Mouse (Mus musculus) forebrain, postnatal 0 days (tissue): Measurements from ENCODE around the gene Enoph1. TPM values are rescaled to one million over a fixed set of nuclear protein-coding genes. Genes with fewer than 3 reads are reported as not detected.
A peak's percentile ranks its signal among the peaks of the same experiment; 100 is the strongest.

Source experiments
- ATAC-seq: fragments of 200-750 bp; cut with Nextera tagmentation; 2 replicates; pipeline ENCODE4 v1.8.0; 2017; ENCODE audit warnings: mild to moderate bottlenecking, moderate library complexity
- DNase-seq: peaks from one replicate; pipeline ENCODE4 v3.0.0-alpha.2; 2015
- H3K27ac ChIP-seq: fragments of 300-500 bp; sonication (generic); 2 replicates; pipeline ENCODE4 v1.5.1; 2014; ENCODE audit warnings: low read depth, mild to moderate bottlenecking, antibody characterized with exemption, low read length, moderate library complexity, mixed read lengths
- H3K27me3 ChIP-seq: fragments of 300-500 bp; sonication (generic); 2 replicates; pipeline ENCODE4 v1.6.1; 2014; ENCODE audit warnings: mild to moderate bottlenecking, low read length, mixed read lengths; ENCODE audit not compliant: insufficient read depth
- H3K36me3 ChIP-seq: fragments of 300-500 bp; sonication (generic); 2 replicates; pipeline ENCODE4 v1.6.1; 2014; ENCODE audit warnings: mild to moderate bottlenecking, moderate library complexity; ENCODE audit not compliant: insufficient read depth
- H3K4me1 ChIP-seq: fragments of 300-500 bp; sonication (generic); 2 replicates; pipeline ENCODE4 v1.6.1; 2014; ENCODE audit warnings: antibody characterized with exemption; ENCODE audit not compliant: insufficient read depth
- H3K4me2 ChIP-seq: fragments of 300-500 bp; sonication (generic); 2 replicates; pipeline ENCODE4 v1.6.1; 2014; ENCODE audit warnings: low read depth, mild to moderate bottlenecking, moderate library complexity
- H3K4me3 ChIP-seq: fragments of 300-500 bp; sonication (generic); 2 replicates; pipeline ENCODE4 v1.5.1; 2014; ENCODE audit warnings: low read depth, low read length, mixed read lengths
- H3K9ac ChIP-seq: fragments of 300-500 bp; sonication (generic); 2 replicates; pipeline ENCODE4 v1.6.1; 2014; ENCODE audit warnings: mild to moderate bottlenecking
- H3K9me3 ChIP-seq: fragments of 300-500 bp; sonication (generic); 2 replicates; pipeline ENCODE4 v1.6.1; 2016; ENCODE audit warnings: low read length
- CTCF ChIP-seq: sonication (generic); IDR thresholded peaks from 2 replicates; pipeline ENCODE4 v1.5.1; 2016; ENCODE audit warnings: antibody characterized with exemption, control low read depth, low read depth
- WGBS: fragments of 180-500 bp; shearing (Covaris S2); extraction: QIAGEN DNeasy Blood & Tissue Kit; methylation state at CpG from one replicate; pipeline ENCODE4 v1.1.7; 2014; 5-methylcytosine and 5-hydroxymethylcytosine counted together
- polyA plus RNA-seq: library from polyadenylated mRNA; unstranded; fragments of >200 nt; fragmentation: Nextera tagmentation; extraction: Ambion mirVana; gene quantifications from 2 replicates; pipeline ENCODE4 v1.2.1, GENCODE M21; 2015
- total RNA-seq: library from RNA; depleted of rRNA; stranded (reverse); fragments of >200 nt; gene quantifications from 2 replicates; pipeline ENCODE4 v1.2.3, GENCODE M21; 2014; rRNA removed

The Enoph1 gene
- total RNA-seq (66.5 and 67.6 TPM in 2 replicates), polyA plus RNA-seq (49.7 and 58.6 TPM in 2 replicates)

DNA sequence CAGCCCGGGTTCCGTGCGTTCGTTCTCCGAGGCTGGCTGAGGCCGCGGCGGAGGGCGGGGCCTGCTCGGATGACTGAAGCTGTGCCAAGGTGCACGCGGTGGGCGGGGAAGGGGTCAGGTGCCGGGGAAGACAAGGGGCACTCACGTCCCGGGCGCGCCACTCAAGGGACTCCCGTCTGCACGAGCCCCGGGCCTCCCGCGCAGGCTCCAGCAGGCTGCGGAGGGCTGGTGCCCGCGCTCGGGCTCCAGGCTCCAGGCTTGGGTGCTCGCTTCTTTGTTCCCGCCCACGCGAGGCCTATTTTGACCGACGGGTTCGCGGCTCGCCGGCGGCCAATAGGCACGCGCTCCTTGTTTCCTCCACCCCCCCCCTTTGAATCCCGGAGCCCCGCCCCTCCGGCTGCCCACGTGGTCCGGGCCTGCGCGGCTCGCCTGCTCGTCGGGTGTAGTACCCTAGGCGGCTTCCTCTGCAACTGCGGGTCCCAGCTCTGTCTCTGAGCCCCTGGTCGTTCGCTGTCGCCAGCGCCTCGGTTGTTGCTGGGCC, at the start of gene Enoph1, which contains the start of gene Hnrnpdl:
Gene Enoph1 (plus strand): TSS at position 384 of the 541 bp plus-strand sequence.
Gene Hnrnpdl (minus strand): TSS at position 63 of the 541 bp plus-strand sequence.
- Histone ChIP-seq H3K4me1 (peaks cover 17% of the 10 kb centered on the region), H3K36me3 (peaks cover 12% of the 10 kb centered on the region), H3K27ac (peak within 1 kb of the TSS; percentile 100), H3K4me2 (peak within 1 kb of the TSS; percentile 88), H3K4me3 (peak within 1 kb of the TSS; percentile 82), H3K27me3 (no peaks in the 10 kb centered on the region), H3K9me3 (no peaks in the 10 kb centered on the region), H3K9ac (peak within 1 kb of the TSS; percentile 99)
- DNase-seq = peak; percentile 98
- WGBS = 2% methylated on average over 57 of the region's 57 CpGs
- ATAC-seq = peak; percentile 86
- TF ChIP-seq CTCF = peak; percentile 43

GRCm38 (mm10) chr5:99994166-99994565, 45.6 kb upstream of the Enoph1 start:
- Histone ChIP-seq H3K27ac (no peak overlapping the region), H3K36me3 (no peaks in the 10 kb centered on the region), H3K4me1 (no peaks in the 10 kb centered on the region), H3K9me3 (0 out of 2 replicates have a peak, but pooled peaks cover 7% of the 10 kb centered on the region), H3K9ac (no peak overlapping the region), H3K4me2 (no peak overlapping the region), H3K27me3 (no peaks in the 10 kb centered on the region), H3K4me3 (no peak overlapping the region)
- WGBS = 84% methylated on average over 3 of the region's 3 CpGs
- DNase-seq (no peak), ATAC-seq (no peak)
- TF ChIP-seq CTCF = no peak

- Histone ChIP-seq H3K9ac (no peak overlapping the region), H3K9me3 (0 out of 2 replicates have a peak, but pooled peaks cover 7% of the 10 kb centered on the region), H3K36me3 (no peaks in the 10 kb centered on the region), H3K4me2 (no peak overlapping the region), H3K27ac (no peak overlapping the region), H3K4me1 (no peaks in the 10 kb centered on the region), H3K27me3 (no peaks in the 10 kb centered on the region), H3K4me3 (no peak overlapping the region)
- TF ChIP-seq CTCF = no peak
- ATAC-seq (no peak), DNase-seq (no peak)
- 94% methylated on average over 3 of the region's 3 CpGs for WGBS
These were observed 45.1 kb upstream of the Enoph1 start for GRCm38 (mm10) chr5:99994680-99995079.

GRCm38 (mm10) chr5:100000048-100000447, 39.7 kb upstream of the Enoph1 start:
- H3K4me1 ChIP-seq = no peaks in the 10 kb centered on the region
- H3K4me3 ChIP-seq = no peak overlapping the region
- H3K27me3 ChIP-seq = no peaks in the 10 kb centered on the region
- TF ChIP-seq CTCF = no peak
- no peaks in the 10 kb centered on the region for H3K36me3 ChIP-seq
- H3K27ac ChIP-seq = no peak overlapping the region
- DNase-seq = no peak
- 0 out of 2 replicates have a peak, but pooled peaks cover 7% of the 10 kb centered on the region for H3K9me3 ChIP-seq
- ATAC-seq = no peak
- H3K9ac ChIP-seq = no peak overlapping the region
- H3K4me2 ChIP-seq = no peak overlapping the region
- 74% methylated on average over 7 of the region's 7 CpGs for WGBS

- 52% methylated on average over 7 of the region's 8 CpGs for WGBS
- TF ChIP-seq CTCF = no peak
These were observed 39.3 kb upstream of the Enoph1 start for GRCm38 (mm10) chr5:100000500-100000899.

DNA sequence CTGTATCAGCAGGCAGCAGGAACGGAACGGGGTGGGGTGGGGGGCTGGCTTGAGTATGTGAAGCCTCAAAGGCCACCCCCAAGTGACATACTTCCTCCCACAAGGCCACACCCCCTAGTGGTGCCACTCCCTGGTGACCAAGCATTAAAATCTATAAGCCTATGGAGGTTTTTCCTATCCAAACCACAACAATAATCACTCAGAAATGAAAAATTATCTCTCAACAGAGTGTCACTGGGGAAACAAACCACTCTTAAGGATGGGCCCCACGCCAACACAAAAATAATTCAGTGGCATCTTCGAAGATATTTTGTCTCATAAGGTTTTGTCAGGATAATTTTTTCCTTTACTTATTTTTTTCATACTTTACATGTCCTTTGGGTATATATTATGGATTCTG, 35.9 kb upstream of the Enoph1 start:
- no peak overlapping the region for H3K4me2 ChIP-seq
- WGBS = 90% methylated on average over 4 of the region's 4 CpGs
- H3K4me1 ChIP-seq = no peaks in the 10 kb centered on the region

More at GRCm38 (mm10) chr5:100000500-100000899, 39.3 kb upstream of the Enoph1 start:
- Histone ChIP-seq H3K4me1 (no peaks in the 10 kb centered on the region), H3K9me3 (0 out of 2 replicates have a peak, but pooled peaks cover 7% of the 10 kb centered on the region), H3K4me2 (no peak overlapping the region), H3K27me3 (no peaks in the 10 kb centered on the region), H3K9ac (no peak overlapping the region), H3K36me3 (no peaks in the 10 kb centered on the region), H3K4me3 (no peak overlapping the region), H3K27ac (no peak overlapping the region)
- DNase-seq (no peak), ATAC-seq (no peak)

GRCm38 (mm10) chr5:100005431-100005830, 34.4 kb upstream of the Enoph1 start:
- H3K36me3 ChIP-seq = no peaks in the 10 kb centered on the region
- no peak overlapping the region for H3K4me2 ChIP-seq
- H3K27me3 ChIP-seq = no peaks in the 10 kb centered on the region
- H3K4me3 ChIP-seq = no peak overlapping the region
- no peaks in the 10 kb centered on the region for H3K9me3 ChIP-seq
- WGBS = 63% methylated on average over 3 of the region's 3 CpGs
- H3K9ac ChIP-seq = no peak overlapping the region
- H3K27ac ChIP-seq = no peak overlapping the region
- DNase-seq = no peak
- H3K4me1 ChIP-seq = no peaks in the 10 kb centered on the region
- ATAC-seq = no peak
- TF ChIP-seq CTCF = no peak

More for the DNA sequence above, 35.9 kb upstream of the Enoph1 start:
- Histone ChIP-seq H3K9me3 (no peaks in the 10 kb centered on the region), H3K36me3 (no peaks in the 10 kb centered on the region), H3K27ac (no peak overlapping the region), H3K27me3 (no peaks in the 10 kb centered on the region), H3K4me3 (no peak overlapping the region), H3K9ac (no peak overlapping the region)
- ATAC-seq (no peak), DNase-seq (no peak)
- no peak for TF ChIP-seq CTCF
